Mouse (Mus musculus) embryonic facial prominence, embryonic 13.5 days (tissue): ENCODE results near the gene D5Ertd579e. TPM values are rescaled to one million over a fixed set of nuclear protein-coding genes. Genes with fewer than 3 reads are reported as not detected.

Source experiments
- ATAC-seq: fragments of 200-750 bp; cut with Nextera tagmentation; 2 replicates; pipeline ENCODE4 v1.8.0; 2017; ENCODE audit warnings: low read depth; ENCODE audit not compliant: insufficient number of reproducible peaks, insufficient read depth, low FRiP score, low TSS enrichment
- H3K27ac ChIP-seq: fragments of 300-500 bp; sonication (generic); 2 replicates; pipeline ENCODE4 v1.5.1; 2015; ENCODE audit warnings: moderate library complexity, mild to moderate bottlenecking, inconsistent platforms
- H3K27me3 ChIP-seq: fragments of 300-500 bp; sonication (generic); 2 replicates; pipeline ENCODE4 v1.6.1; 2015; ENCODE audit warnings: mild to moderate bottlenecking, inconsistent platforms
- H3K36me3 ChIP-seq: fragments of 300-500 bp; sonication (generic); 2 replicates; pipeline ENCODE4 v1.6.1; 2015; ENCODE audit warnings: mild to moderate bottlenecking, inconsistent platforms
- H3K4me1 ChIP-seq: fragments of 300-500 bp; sonication (generic); 2 replicates; pipeline ENCODE4 v1.6.1; 2015; ENCODE audit warnings: inconsistent platforms
- H3K4me2 ChIP-seq: fragments of 300-500 bp; sonication (generic); 2 replicates; pipeline ENCODE4 v1.6.1; 2015; ENCODE audit warnings: moderate library complexity, mild to moderate bottlenecking, inconsistent platforms
- H3K4me3 ChIP-seq: fragments of 300-500 bp; sonication (generic); 2 replicates; pipeline ENCODE4 v1.5.1; 2015; ENCODE audit warnings: mild to moderate bottlenecking, inconsistent platforms
- H3K9ac ChIP-seq: fragments of 300-500 bp; sonication (generic); 2 replicates; pipeline ENCODE4 v1.6.1; 2015; ENCODE audit warnings: mild to moderate bottlenecking, inconsistent platforms
- H3K9me3 ChIP-seq: fragments of 300-500 bp; sonication (generic); 2 replicates; pipeline ENCODE4 v1.6.1; 2016; ENCODE audit warnings: inconsistent platforms
- WGBS: fragments of 180-500 bp; shearing (Covaris S2); methylation state at CpG from one replicate; pipeline ENCODE4 v1.1.7; 2015; ENCODE audit warnings: mixed read lengths; 5-methylcytosine and 5-hydroxymethylcytosine counted together
- polyA plus RNA-seq: library from polyadenylated mRNA; unstranded; fragments of >200 nt; fragmentation: Nextera tagmentation; extraction: Ambion mirVana; gene quantifications from 2 replicates; pipeline ENCODE4 v1.2.1, GENCODE M21; 2015

D5Ertd579e gene
- polyA plus RNA-seq, 1 experiment from 2014 or later: 20.2 TPM

DNA sequence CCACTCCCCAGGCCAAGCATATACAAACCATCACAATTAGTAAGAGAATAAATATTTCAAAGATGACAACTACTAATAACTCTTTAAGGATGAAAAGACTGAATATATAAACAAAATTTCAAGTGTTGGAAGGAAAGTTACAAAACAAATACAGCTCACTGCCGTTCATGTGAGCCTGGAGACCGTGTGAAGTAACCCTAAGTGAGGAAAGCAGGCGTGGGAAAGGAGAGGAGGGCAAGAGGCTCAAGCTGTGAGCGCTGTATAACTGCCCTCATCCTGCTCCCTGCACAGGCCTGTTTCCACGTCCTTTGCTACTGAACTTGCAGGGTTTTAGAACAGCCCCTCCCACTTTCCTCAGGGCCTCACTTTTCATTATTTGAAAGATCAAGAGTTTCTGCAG, 70.2 kb downstream of the D5Ertd579e start:
- Histone ChIP-seq H3K4me1 (0 out of 2 replicates have a peak, but pooled peaks cover 3% of the 10 kb centered on the region), H3K9me3 (no peaks in the 10 kb centered on the region), H3K4me2 (no peak overlapping the region), H3K27me3 (no peaks in the 10 kb centered on the region), H3K4me3 (no peak overlapping the region), H3K9ac (no peak overlapping the region), H3K36me3 (peaks cover 31% of the 10 kb centered on the region), H3K27ac (no peak overlapping the region)
- no peak for ATAC-seq
- WGBS: 83% methylated on average over 5 of the region's 5 CpGs

DNA sequence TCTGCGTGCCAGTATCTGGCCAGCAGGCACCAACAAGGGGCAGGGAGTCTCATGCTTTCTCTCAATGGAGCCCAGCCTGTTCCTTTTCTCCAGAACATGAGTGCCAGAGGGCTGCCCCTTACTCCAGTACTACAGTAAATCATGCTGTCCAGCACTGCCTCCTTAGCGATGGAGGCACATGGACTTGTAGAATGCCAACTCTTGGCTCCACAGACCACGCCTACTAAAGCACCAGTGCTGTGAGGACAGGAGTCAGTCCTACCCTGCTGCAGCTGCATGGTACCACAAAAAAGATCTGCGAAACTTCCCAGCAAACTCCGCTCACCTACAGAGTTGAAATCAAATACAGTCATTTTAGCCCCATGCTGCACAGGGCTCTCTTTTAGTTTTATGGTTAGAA, 72.2 kb downstream of the D5Ertd579e start:
- no peak for ATAC-seq
- Histone ChIP-seq H3K9ac (no peak overlapping the region), H3K36me3 (peaks cover 24% of the 10 kb centered on the region), H3K27ac (no peak overlapping the region), H3K9me3 (no peaks in the 10 kb centered on the region), H3K4me1 (0 out of 2 replicates have a peak, but pooled peaks cover 3% of the 10 kb centered on the region), H3K27me3 (no peaks in the 10 kb centered on the region), H3K4me3 (no peak overlapping the region), H3K4me2 (no peak overlapping the region)
- WGBS: 93% methylated on average over 5 of the region's 5 CpGs

DNA sequence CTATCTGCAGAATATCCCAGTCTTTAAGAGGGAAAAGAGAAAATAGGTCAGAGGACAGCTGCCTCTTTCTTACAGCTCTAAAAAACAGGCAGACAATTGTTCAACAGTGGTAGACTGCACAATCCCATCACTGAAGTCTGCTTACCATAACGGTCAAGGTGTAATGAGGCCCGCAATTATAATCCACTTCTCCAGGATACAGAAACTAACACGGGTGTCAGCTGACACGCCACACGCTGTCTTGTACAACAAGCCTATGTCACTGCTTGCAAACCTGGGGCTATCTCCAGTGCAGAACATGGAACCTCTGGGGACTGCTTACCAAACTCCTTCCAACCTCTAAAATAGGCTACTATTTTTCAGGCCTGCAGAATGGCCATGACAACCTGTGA, 74.8 kb downstream of the D5Ertd579e start:
- WGBS: 85% methylated on average over 5 of the region's 5 CpGs
- H3K27me3 ChIP-seq: no peaks in the 10 kb centered on the region
- H3K27ac ChIP-seq: no peak overlapping the region
- H3K4me1 ChIP-seq: 0 out of 2 replicates have a peak, but pooled peaks cover 3% of the 10 kb centered on the region
- ATAC-seq: no peak
- peaks cover 40% of the 10 kb centered on the region for H3K36me3 ChIP-seq
- H3K4me2 ChIP-seq: no peak overlapping the region
- no peak overlapping the region for H3K4me3 ChIP-seq
- no peak overlapping the region for H3K9ac ChIP-seq
- no peaks in the 10 kb centered on the region for H3K9me3 ChIP-seq

DNA sequence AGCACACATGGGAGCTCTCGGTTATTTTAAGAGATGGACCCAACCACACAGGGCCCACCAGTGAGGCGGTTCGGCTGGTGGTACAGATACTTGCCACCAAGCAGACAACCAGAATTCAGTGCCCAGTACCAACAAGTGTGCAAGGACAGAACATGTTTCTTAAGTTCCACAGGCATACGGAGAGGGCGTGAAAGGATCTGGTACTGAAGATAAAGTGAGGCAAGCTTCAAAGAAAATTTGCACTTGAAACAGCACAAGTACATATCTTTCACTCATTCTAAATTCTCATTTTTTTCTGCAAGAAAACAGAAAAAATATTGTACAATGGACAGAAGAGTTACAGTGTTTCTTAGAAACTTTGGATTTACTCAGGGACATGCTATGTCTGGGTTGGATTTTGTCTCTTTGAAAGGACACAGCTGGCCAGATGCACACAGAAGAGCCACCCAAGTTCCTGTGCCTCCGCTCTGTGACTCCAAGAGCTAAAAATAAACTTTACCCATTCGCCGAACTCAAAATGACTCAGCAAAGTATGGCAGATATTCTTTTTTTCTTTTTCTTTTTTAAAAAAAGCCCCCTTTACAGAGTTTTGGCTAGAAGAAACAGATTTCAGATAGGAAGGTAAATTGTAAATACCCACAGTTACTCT, 75.3 kb downstream of the D5Ertd579e start:
- H3K4me3 ChIP-seq: no peak overlapping the region
- no peak for ATAC-seq
- H3K36me3 ChIP-seq: peaks cover 45% of the 10 kb centered on the region
- no peak overlapping the region for H3K27ac ChIP-seq
- H3K27me3 ChIP-seq: no peaks in the 10 kb centered on the region
- 78% methylated on average over 8 of the region's 8 CpGs for WGBS
- no peak overlapping the region for H3K9ac ChIP-seq
- H3K4me1 ChIP-seq: 0 out of 2 replicates have a peak, but pooled peaks cover 3% of the 10 kb centered on the region
- no peaks in the 10 kb centered on the region for H3K9me3 ChIP-seq
- H3K4me2 ChIP-seq: no peak overlapping the region

DNA sequence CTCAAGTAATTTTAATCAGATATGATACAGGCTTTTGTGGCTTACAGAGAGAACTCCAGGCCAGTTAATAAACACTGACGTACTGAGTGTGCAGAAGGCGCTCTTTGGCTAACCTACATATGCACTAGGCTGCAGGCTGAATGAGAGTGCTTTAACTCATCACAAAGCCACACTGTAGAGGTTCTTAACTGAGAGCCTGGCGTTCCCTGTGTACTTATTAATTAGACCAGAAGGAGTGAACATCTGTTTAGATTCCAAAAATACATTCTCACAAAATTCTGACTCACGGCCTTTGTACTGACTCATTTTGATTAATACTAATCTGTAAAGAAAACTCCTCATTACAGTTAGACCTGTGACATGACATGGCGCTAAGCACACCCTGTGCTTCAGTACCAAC, 76.9 kb downstream of the D5Ertd579e start:
- Histone ChIP-seq H3K27me3 (no peaks in the 10 kb centered on the region), H3K9me3 (no peaks in the 10 kb centered on the region), H3K4me2 (no peak overlapping the region), H3K9ac (no peak overlapping the region), H3K4me1 (0 out of 2 replicates have a peak, but pooled peaks cover 3% of the 10 kb centered on the region), H3K4me3 (no peak overlapping the region), H3K27ac (no peak overlapping the region), H3K36me3 (peaks cover 55% of the 10 kb centered on the region)
- 91% methylated on average over 5 of the region's 5 CpGs for WGBS
- ATAC-seq: no peak

DNA sequence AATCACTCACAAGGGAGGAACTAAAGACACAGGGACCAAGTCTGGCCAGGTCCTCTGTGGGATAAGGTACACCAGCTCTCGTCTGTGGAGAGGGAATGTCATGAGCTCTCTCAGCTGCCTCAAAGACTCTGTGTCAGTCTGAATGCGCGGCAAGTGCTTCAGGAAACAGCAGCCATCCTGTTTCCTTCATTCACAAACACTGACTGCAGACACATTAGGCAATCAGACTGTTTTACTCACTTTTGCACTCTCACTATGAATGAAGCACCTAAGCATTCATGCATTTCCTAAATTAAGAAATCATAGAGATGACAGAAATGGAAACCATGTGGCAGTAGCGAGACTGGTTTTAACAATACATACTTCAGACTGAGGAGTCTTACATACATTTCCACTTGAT, 77.5 kb downstream of the D5Ertd579e start:
- Histone ChIP-seq H3K36me3 (peaks cover 57% of the 10 kb centered on the region), H3K4me2 (no peak overlapping the region), H3K27ac (no peak overlapping the region), H3K9me3 (no peaks in the 10 kb centered on the region), H3K4me1 (no peaks in the 10 kb centered on the region), H3K4me3 (no peak overlapping the region), H3K27me3 (no peaks in the 10 kb centered on the region), H3K9ac (no peak overlapping the region)
- ATAC-seq: no peak
- 68% methylated on average over 4 of the region's 4 CpGs for WGBS

DNA sequence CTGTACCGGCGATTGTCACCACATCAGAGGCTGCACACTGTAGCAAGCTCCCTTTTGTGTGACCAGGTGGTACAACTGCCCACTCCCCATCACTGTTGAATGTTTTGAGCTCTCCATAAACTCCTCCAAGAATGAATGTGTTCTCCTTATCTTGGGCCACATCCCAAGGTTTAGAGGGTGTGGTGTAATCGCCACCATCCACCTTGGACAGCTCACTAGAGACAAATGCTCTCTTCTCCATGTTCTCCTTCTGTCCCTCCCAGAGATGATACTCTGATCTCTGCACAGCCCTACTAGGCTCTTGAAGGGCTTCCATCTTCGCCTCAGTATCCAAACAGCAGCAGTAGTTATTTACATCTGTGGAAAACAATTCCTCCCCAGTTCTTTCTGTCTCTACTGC, 81.7 kb downstream of the D5Ertd579e start:
- no peak for ATAC-seq
- Histone ChIP-seq H3K4me1 (no peaks in the 10 kb centered on the region), H3K9me3 (no peaks in the 10 kb centered on the region), H3K4me3 (no peak overlapping the region), H3K36me3 (peaks cover 79% of the 10 kb centered on the region), H3K4me2 (no peak overlapping the region), H3K9ac (no peak overlapping the region), H3K27me3 (no peaks in the 10 kb centered on the region), H3K27ac (no peak overlapping the region)
- 94% methylated on average over 4 of the region's 4 CpGs for WGBS

DNA sequence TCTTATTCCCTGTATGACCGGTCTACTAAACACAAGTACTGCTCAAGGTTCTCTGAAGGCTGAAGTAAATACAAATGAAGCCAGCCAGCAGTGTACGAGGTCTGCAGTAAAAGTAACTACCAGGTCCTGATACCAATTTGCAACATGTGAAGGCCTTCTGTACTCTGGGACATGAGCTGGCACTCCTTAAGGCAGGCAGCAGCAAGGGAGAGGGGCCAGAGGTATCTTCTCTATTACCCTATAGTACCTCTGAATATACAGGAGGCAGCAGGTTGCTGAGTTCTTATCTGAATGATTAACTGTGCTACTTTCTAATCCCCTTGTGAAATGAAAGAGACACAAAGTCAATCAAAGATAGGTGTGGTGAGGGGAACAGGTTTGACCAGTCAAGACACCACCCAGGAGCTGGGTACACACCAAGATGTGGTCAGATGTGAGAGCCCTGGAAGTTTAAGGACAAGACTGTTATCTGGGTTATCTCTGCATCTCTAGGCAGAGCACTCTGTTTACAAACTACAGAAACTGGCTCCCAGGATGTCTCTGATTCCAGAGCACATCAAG, 86.8 kb downstream of the D5Ertd579e start:
- no peak overlapping the region for H3K4me2 ChIP-seq
- no peak overlapping the region for H3K27ac ChIP-seq
- ATAC-seq: no peak
- H3K4me3 ChIP-seq: no peak overlapping the region
- H3K9me3 ChIP-seq: no peaks in the 10 kb centered on the region
- 0 out of 2 replicates have a peak, but pooled peaks cover 3% of the 10 kb centered on the region for H3K4me1 ChIP-seq
- H3K9ac ChIP-seq: no peak overlapping the region
- H3K27me3 ChIP-seq: no peaks in the 10 kb centered on the region
- peaks cover 78% of the 10 kb centered on the region for H3K36me3 ChIP-seq
- 87% methylated on average over 2 of the region's 2 CpGs for WGBS

DNA sequence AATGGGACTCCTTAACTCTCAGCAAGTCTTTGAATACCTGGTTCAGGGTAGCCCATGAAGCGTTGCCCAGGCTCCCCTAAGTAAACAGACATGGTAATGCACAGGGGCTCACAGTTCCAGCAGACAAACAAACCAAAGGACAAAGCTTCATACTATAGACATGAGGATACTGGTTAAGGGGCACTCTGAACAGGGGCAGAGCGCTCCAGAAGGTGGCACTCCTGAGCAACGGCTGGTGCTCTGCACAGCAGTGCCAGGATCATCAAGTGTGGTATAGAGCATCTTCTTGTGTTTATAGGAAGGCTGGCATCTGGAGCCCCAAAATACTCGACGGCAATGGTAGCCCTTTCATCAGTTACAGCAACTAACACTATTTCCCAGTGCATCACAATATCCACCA, 92.8 kb downstream of the D5Ertd579e start:
- Histone ChIP-seq H3K36me3 (peaks cover 87% of the 10 kb centered on the region), H3K9me3 (no peaks in the 10 kb centered on the region), H3K4me1 (0 out of 2 replicates have a peak, but pooled peaks cover 3% of the 10 kb centered on the region), H3K27me3 (no peaks in the 10 kb centered on the region), H3K4me3 (no peak overlapping the region), H3K4me2 (no peak overlapping the region), H3K9ac (no peak overlapping the region), H3K27ac (no peak overlapping the region)
- no peak for ATAC-seq
- 80% methylated on average over 5 of the region's 5 CpGs for WGBS

DNA sequence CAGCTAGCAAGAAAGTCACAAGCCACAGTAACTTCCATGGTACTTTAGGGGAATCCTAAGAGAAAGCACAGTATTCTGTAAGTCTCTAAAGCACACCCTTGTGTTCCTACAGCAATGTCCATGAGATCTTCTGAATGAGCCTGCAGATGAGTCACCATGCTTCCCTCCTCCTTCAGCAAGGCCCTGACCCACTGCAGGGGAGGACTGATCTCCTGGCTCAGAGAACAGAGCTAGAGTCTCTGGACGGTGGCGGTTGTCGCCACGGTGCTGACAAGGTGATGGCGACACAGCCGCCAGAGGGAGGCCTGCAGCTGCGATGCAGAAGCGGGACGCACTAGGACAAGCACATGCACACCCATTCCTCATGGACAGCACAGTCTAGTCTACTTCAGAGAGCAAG, 93.8 kb downstream of the D5Ertd579e start:
- ATAC-seq: no peak
- Histone ChIP-seq H3K4me3 (no peak overlapping the region), H3K27me3 (no peaks in the 10 kb centered on the region), H3K4me1 (0 out of 2 replicates have a peak, but pooled peaks cover 7% of the 10 kb centered on the region), H3K36me3 (peaks cover 80% of the 10 kb centered on the region), H3K9ac (no peak overlapping the region), H3K9me3 (no peaks in the 10 kb centered on the region), H3K27ac (no peak overlapping the region), H3K4me2 (no peak overlapping the region)
- 95% methylated on average over 9 of the region's 9 CpGs for WGBS

DNA sequence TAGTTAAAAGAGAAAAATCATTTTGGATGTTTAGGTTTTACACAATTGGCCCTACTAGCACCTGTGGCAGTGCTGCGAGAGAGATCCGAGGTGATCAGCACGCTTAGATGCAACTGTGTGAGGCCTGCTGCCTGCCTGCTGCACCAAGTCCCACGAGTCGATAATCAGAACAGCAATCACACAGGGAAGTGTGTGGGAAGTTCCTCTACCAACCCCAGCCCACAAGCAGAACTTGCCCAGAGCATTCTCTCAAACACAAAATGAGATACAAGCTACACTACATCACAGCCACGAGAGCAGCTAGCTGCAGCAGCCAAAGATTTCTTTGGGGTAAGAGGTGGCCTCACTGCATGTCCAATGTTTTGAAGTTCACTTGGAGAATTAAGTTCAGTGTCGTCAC, 94.3 kb downstream of the D5Ertd579e start:
- H3K9me3 ChIP-seq: no peaks in the 10 kb centered on the region
- WGBS: 87% methylated on average over 7 of the region's 7 CpGs
- no peak overlapping the region for H3K9ac ChIP-seq
- H3K36me3 ChIP-seq: peaks cover 75% of the 10 kb centered on the region
- H3K27ac ChIP-seq: no peak overlapping the region
- no peak for ATAC-seq
- no peak overlapping the region for H3K4me3 ChIP-seq
- no peak overlapping the region for H3K4me2 ChIP-seq
- 0 out of 2 replicates have a peak, but pooled peaks cover 7% of the 10 kb centered on the region for H3K4me1 ChIP-seq
- no peaks in the 10 kb centered on the region for H3K27me3 ChIP-seq

DNA sequence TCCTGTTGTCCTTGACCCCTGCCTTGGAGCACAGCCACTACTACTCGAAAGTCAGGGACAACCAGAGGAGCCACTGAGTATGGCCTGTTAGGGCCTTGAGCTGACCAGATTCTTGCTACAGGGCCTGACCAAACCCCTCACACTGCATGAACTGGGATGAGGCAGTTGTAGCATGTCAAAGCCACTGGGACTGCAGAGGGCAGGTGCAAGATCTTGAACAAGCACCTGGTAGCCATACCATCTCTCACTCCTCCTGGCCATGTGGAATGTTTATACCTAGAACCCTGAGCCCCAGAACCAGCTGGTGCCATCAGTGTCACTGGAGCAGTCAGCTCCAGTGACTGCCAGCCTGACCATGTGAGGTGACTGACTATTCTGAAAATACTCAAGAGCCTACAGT, 96.9 kb downstream of the D5Ertd579e start:
- H3K27me3 ChIP-seq: no peaks in the 10 kb centered on the region
- H3K36me3 ChIP-seq: peaks cover 49% of the 10 kb centered on the region
- 96% methylated on average over 1 of the region's 1 CpGs for WGBS
- H3K4me2 ChIP-seq: no peak overlapping the region
- H3K9ac ChIP-seq: no peak overlapping the region
- no peak for ATAC-seq
- H3K4me1 ChIP-seq: 0 out of 2 replicates have a peak, but pooled peaks cover 4% of the 10 kb centered on the region
- H3K4me3 ChIP-seq: no peak overlapping the region
- no peak overlapping the region for H3K27ac ChIP-seq
- no peaks in the 10 kb centered on the region for H3K9me3 ChIP-seq
